Mouse (Mus musculus): ENCODE data around the gene Creld2. TPM values are rescaled to one million over a fixed set of nuclear protein-coding genes. Genes with fewer than 3 reads are reported as not detected.

The Creld2 gene
- polyA plus RNA-seq, 1 experiment from 2014 or later, result 86.1 TPM

DNA sequence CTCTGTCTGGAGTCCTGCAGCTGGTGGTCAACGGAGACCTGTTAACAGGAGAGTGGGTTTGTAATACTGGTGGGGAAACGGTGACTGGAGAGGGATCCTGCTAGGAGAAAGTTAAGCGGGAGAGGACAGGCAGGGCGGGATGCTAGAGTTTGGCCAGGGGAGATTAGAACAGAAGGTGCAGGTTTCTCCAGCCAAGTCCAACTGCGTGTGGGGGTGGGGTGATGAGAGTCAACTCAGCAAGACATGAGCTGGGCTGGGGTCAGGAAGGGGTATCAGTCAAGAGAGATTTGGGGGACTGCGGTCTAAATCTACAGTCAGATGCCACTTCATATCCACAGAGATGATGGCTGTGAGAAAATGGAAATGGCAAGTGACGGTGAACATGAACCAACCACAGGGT, 25.5 kb downstream of the Creld2 start:
- H3K9ac ChIP-seq, result no peak overlapping the region
- 91% methylated on average over 7 of the region's 7 CpGs for WGBS
- peaks cover 40% of the 10 kb centered on the region for H3K4me1 ChIP-seq
- H3K36me3 ChIP-seq, result no peaks in the 10 kb centered on the region
- no peaks in the 10 kb centered on the region for H3K9me3 ChIP-seq
- H3K27ac ChIP-seq, result no peak overlapping the region
- no peaks in the 10 kb centered on the region for H3K27me3 ChIP-seq
- no peak for ATAC-seq (ENCODE audit: low FRiP score, low read depth)
- no peak overlapping the region for H3K4me3 ChIP-seq
- no peak overlapping the region for H3K4me2 ChIP-seq (replicated peaks)

DNA sequence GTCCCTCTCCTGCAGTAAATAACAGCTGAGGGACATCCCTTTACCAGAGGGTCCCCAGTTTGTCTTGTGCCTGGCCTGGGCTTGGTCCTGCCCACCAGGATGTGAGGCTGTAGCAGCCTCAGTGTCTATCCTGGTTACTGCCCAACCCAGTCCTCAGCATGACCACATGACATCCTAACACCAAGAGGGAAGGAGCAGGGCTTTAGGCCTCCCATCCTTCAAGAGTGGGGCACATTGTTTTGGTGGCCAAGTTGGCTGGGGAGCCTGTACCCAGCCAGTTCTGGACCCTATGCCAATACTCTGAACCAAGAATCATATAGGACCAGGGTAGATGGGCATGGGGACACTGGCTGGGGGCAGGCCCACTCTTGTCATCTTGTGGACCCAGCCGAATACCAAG, 29.2 kb downstream of the Creld2 start:
- Histone ChIP-seq H3K4me3 (no peak overlapping the region), H3K4me1 (peaks cover 23% of the 10 kb centered on the region), H3K9ac (no peak overlapping the region), H3K4me2 (replicated peaks) (no peak overlapping the region), H3K27me3 (no peaks in the 10 kb centered on the region), H3K36me3 (no peaks in the 10 kb centered on the region), H3K27ac (no peak overlapping the region), H3K9me3 (no peaks in the 10 kb centered on the region)
- no peak for ATAC-seq (ENCODE audit: low FRiP score, low read depth)
- 92% methylated on average over 1 of the region's 1 CpGs for WGBS

DNA sequence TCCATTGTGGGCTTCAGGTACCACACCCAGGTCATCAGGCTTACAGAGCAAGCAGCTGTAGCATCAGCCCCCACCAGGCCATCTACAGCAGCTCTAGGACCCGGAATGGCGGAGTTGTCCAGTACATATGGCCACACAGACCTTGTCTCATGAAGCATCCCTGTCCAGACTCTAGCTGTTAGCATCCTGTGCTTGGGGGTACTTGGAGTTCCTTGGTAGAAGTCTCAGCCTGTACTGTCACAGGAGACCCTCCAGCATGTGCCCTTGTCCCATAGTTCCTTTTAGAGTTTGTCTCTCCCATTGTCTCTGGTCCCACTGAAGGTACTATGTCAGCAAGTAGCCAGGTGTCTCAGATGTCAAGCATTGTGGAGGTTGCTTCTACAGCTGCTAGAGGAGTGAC, 30.2 kb downstream of the Creld2 start:
- peaks cover 24% of the 10 kb centered on the region for H3K4me1 ChIP-seq
- no peak overlapping the region for H3K4me3 ChIP-seq
- no peak overlapping the region for H3K4me2 ChIP-seq (replicated peaks)
- no peaks in the 10 kb centered on the region for H3K27me3 ChIP-seq
- H3K36me3 ChIP-seq, result no peaks in the 10 kb centered on the region
- no peak for ATAC-seq (ENCODE audit: low FRiP score, low read depth)
- WGBS, result 86% methylated on average over 2 of the region's 2 CpGs
- H3K9me3 ChIP-seq, result no peaks in the 10 kb centered on the region
- H3K9ac ChIP-seq, result no peak overlapping the region
- no peak overlapping the region for H3K27ac ChIP-seq

DNA sequence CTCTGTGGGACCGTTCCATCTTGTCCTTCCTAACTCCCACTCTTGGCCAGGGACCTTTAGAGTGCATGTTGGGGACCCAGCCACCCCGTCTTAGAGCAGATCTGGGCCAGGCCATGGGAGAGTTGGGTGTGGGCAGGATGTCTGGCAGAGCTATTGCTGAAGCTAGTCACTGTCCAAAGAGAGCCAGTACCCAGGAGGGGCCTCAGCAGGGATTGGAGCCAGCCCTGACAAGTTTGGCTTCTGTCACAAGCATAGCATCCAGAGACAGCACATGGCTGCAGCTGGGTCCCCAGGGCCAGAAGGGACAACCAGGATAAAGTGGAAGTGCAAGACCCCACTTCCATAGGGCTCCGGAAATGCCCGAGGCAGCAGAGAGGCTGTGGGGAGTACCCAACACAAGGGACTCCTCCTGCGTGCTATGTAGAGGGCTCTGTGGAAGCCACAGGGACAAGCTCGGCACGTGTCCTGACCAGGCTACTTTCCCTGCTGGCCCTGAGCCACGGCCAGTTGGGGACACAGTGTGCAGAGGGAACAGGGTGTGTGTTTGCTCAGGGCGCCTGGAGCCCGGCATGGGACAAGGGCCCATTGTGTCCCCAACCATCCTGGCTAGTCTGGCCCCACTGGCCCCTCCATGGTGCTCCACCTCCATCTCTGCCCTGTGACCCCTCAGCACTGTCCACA, 30.8 kb downstream of the Creld2 start:
- ATAC-seq (ENCODE audit: low FRiP score, low read depth), result no peak
- Histone ChIP-seq H3K36me3 (no peaks in the 10 kb centered on the region), H3K9ac (0 out of 2 replicates have a peak overlapping the region, but pooled peaks have one; percentile 31), H3K27ac (no peak overlapping the region; the same call in 1 of the 2 replicates), H3K27me3 (no peaks in the 10 kb centered on the region), H3K9me3 (no peaks in the 10 kb centered on the region), H3K4me2 (replicated peaks) (no peak overlapping the region), H3K4me3 (no peak overlapping the region), H3K4me1 (peaks cover 31% of the 10 kb centered on the region)
- 65% methylated on average over 10 of the region's 10 CpGs for WGBS

DNA sequence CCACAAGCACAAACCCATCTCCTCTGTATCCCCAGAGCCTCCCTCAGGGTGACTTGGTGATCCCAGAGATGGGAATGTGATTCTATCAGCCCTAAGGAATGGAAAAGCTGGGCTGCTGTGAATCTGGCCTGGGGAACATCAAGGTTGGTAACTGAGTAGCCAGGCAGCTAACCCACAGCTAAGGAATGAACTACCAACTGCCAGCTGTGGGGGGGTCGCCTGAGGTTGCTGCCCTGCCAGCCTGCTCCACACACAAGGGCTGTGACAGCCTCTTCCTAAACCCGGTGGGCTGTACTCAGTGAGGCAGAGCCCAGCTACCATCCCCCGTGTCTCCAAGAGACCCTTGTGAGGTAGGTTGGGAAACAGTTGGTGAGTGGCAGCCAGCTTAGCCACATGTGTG, 31.6 kb downstream of the Creld2 start:
- 50% methylated on average over 3 of the region's 3 CpGs for WGBS
- no peak overlapping the region for H3K4me2 ChIP-seq (replicated peaks)
- no peak overlapping the region for H3K4me3 ChIP-seq
- no peak overlapping the region; the same call in 1 of the 2 replicates for H3K27ac ChIP-seq
- H3K27me3 ChIP-seq, result no peaks in the 10 kb centered on the region
- no peak overlapping the region for H3K9ac ChIP-seq
- H3K4me1 ChIP-seq, result peaks cover 38% of the 10 kb centered on the region
- H3K36me3 ChIP-seq, result no peaks in the 10 kb centered on the region
- no peak for ATAC-seq (ENCODE audit: low FRiP score, low read depth)
- no peaks in the 10 kb centered on the region for H3K9me3 ChIP-seq

DNA sequence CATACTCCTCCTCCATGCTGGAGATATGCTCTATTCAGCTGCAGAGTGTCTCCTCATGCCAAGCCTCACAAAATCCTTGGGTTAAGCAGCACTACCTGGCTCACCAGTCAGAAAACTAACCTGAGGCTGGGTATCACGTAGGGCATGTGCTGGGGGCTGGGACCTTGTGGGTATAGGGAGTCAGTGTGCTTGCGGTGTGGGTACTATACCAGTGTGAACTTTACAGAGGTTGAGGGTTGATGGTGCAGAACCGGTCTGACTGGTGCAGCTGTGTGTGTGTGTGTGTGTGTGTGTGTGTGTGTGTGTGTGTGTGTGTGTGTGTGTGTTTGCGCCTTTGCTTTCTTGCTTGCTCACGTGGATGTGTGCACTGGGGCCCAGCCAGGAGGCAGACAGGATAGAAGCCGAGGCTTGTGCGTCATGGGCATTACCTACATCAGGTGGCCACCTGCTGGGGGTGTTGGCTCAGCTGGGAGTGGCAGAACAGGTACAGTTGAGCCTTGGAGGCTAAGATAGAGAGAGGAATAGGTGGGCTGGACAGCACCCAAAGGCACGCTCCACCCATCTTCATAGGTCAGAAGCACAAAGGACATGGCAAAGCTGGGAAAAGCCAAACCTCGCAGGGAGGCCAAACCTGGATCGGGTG, 32.2 kb downstream of the Creld2 start:
- no peak overlapping the region for H3K9ac ChIP-seq

DNA sequence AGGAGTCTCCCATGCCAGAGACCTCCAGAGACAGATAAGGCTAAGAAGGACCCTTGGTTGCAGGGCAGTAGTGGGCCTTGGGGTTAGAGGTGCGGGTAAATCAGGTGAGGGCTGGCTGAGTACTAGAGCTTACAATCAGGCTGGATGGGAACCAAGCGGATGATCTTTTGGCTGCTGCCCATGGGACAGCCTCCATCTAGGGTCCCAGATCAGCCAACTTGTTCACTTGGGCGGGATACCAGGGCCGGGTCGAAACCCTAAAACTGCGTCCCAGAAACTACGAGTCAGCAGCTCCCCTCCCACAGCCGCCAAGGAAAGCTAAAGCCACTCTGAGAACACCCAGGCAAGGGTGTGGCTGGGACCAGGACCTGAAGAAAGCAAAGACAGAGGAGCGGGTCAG, 33.7 kb downstream of the Creld2 start:
- Histone ChIP-seq H3K4me2 (replicated peaks) (no peak overlapping the region), H3K4me1 (peaks cover 38% of the 10 kb centered on the region), H3K9me3 (no peaks in the 10 kb centered on the region), H3K27ac (no peak overlapping the region), H3K9ac (no peak overlapping the region), H3K4me3 (no peak overlapping the region), H3K27me3 (no peaks in the 10 kb centered on the region), H3K36me3 (no peaks in the 10 kb centered on the region)
- WGBS, result 86% methylated on average over 9 of the region's 9 CpGs
- no peak for ATAC-seq (ENCODE audit: low FRiP score, low read depth)

More for the DNA sequence above, 32.2 kb downstream of the Creld2 start:
- Histone ChIP-seq H3K9me3 (no peaks in the 10 kb centered on the region), H3K4me3 (no peak overlapping the region), H3K27me3 (no peaks in the 10 kb centered on the region), H3K27ac (no peak overlapping the region; the same call in 1 of the 2 replicates), H3K4me2 (replicated peaks) (no peak overlapping the region), H3K36me3 (no peaks in the 10 kb centered on the region), H3K4me1 (peaks cover 38% of the 10 kb centered on the region)
- no peak for ATAC-seq (ENCODE audit: low FRiP score, low read depth)
- WGBS, result 69% methylated on average over 10 of the region's 10 CpGs

DNA sequence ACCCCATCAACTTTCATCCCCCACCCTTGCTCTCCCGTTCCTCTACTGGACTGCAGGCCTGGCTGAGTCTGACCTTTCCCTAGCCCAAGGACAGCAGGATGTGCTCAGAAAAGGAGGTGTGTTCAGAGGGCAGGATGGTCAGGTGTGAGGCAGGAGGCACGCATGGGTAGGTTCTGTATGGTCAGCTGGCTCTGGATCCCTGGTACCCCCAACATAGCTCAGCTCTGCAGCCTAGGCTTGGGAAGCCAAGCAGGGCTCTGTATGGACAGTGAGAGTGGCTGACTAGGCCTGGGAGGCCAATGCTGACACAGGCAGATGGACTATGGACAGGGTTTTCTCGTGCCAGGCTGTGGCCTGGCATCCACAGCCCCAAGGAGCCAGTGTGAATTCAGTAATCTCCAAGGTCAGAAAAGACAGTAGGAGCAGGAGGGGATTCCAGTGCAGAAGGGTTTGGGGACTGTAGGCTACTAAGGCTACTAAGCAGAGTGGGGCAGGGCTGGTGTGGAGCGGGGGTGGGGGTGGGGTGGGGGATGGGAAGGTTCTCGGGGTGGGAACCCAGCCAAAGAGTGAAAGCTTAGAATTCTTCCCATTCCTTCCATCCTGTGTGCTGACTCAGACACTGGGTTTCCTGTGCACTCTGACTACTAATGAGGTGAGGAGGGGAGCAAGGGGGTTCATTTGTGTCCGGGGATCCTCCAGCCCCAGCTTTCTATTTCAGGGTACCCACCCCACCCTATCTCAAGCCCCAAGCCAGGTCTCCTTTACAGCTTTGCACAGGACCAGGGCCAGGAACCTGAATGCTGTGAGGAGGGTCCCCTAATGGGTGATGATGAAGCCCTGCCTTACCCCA, 34.9 kb downstream of the Creld2 start:
- ATAC-seq (ENCODE audit: low FRiP score, low read depth), result 0 out of 2 replicates have a peak, but pooled peaks have one; percentile 41
- no peak overlapping the region for H3K9ac ChIP-seq
- no peak overlapping the region for H3K4me3 ChIP-seq
- 54% methylated on average over 6 of the region's 6 CpGs for WGBS
- H3K4me1 ChIP-seq, result peaks cover 38% of the 10 kb centered on the region
- no peaks in the 10 kb centered on the region for H3K36me3 ChIP-seq
- no peaks in the 10 kb centered on the region for H3K27me3 ChIP-seq
- no peak overlapping the region; the same call in 1 of the 2 replicates for H3K4me2 ChIP-seq (replicated peaks)
- H3K27ac ChIP-seq, result peak overlapping the region; percentile 69
- no peaks in the 10 kb centered on the region for H3K9me3 ChIP-seq

DNA sequence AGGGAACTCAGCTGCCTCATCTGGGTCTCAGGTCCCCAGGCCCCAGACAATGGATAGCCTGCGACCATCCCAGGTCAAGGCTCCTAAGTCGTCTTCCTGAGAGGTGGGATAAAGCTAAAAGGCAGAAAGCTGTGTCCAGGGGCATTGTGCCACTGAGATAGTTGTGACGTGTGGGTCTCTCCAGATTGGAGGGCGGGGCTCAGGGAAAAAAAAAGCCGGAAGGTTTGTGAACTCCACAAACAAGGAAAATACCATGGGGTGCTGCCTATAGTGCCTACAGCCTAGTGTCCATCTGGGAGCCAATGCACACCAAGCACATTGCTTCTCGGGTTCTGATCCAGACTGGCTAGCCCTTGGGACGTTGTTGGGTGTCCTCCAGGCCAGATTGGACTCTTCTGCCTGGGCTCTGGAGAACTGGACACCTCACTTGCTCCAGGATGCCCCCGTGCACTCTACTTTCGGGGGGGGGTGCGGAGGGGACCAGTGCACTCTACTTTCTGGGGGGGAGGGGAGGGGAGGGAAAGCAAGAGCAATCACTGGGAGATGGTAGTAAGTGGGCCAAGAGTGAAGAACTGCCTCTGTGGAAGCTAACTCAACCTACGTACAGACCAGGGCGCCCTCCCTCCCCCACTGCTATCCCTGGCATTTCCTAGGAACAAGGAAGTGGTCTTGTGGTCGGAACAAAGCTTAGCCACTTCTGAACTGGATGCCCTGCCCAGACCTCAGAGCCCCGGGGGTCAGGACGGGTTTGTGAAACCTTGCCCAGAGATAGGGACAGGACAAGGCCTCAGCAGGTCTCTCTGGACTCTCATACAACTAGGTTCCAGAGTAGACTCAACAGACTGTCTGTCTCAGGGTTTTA, 35.8 kb downstream of the Creld2 start:
- no peaks in the 10 kb centered on the region for H3K9me3 ChIP-seq
- H3K27me3 ChIP-seq, result no peaks in the 10 kb centered on the region
- no peaks in the 10 kb centered on the region for H3K36me3 ChIP-seq
- peaks cover 32% of the 10 kb centered on the region for H3K4me1 ChIP-seq
- peak overlapping the region; percentile 69 for H3K27ac ChIP-seq
- H3K9ac ChIP-seq, result 0 out of 2 replicates have a peak overlapping the region, but pooled peaks have one; percentile 19
- no peak overlapping the region for H3K4me3 ChIP-seq
- ATAC-seq (ENCODE audit: low FRiP score, low read depth), result no peak
- WGBS, result 76% methylated on average over 15 of the region's 15 CpGs
- no peak overlapping the region; the same call in 1 of the 2 replicates for H3K4me2 ChIP-seq (replicated peaks)

DNA sequence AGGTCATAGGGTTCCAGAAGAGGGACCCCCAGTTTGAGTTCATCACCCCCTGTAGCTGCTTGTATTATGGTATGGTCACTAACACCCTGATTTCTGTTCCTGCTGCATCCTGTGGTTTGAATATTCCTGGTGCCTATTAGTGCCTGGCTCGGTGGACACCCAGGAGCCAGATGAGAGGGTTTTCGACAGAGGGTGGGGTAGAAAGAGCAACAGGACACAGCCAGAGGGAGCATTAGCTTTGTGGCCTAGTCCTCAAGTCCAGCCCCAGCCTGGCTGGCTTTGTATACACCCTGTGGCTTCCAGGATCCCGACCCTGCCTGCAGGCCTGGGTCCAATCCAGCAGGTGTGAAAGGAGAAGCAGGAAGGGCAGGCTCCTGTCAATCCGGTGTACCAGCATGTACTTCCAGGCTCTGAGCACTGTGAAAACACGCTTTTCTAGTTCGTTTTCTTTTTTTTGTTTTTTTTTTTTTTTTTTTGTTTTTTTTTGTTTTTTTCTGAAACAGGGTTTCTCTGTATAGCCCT, 36.5 kb downstream of the Creld2 start:
- H3K36me3 ChIP-seq, result no peaks in the 10 kb centered on the region
- no peak overlapping the region for H3K4me2 ChIP-seq (replicated peaks)
- 65% methylated on average over 6 of the region's 6 CpGs for WGBS
- H3K9ac ChIP-seq, result 0 out of 2 replicates have a peak overlapping the region, but pooled peaks have one; percentile 19
- ATAC-seq (ENCODE audit: low FRiP score, low read depth), result no peak
- no peaks in the 10 kb centered on the region for H3K27me3 ChIP-seq
- no peak overlapping the region; the same call in 1 of the 2 replicates for H3K27ac ChIP-seq
- H3K9me3 ChIP-seq, result no peaks in the 10 kb centered on the region
- peaks cover 27% of the 10 kb centered on the region for H3K4me1 ChIP-seq
- no peak overlapping the region for H3K4me3 ChIP-seq

DNA sequence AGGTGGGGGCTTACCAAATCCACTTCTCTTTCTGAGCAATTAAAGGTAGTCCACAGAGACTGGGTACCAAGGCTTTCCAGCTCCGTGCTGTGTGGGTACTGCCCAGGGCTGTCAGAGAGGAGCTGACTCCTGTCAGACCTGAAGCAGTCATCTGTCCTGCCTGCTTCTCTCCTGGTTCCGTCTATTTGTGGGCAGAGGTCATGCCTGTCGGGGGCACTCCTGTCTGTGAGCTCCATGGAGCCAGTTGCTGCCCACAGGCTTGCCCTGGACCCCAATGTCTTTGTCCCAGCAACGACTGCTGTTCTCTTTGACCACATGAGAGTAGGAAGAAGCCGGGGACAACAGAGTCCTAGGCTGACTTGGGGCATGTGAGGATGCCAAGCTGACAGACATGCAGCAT, 37.2 kb downstream of the Creld2 start:
- H3K27me3 ChIP-seq, result no peaks in the 10 kb centered on the region
- no peaks in the 10 kb centered on the region for H3K36me3 ChIP-seq
- peaks cover 28% of the 10 kb centered on the region for H3K4me1 ChIP-seq
- no peak overlapping the region for H3K27ac ChIP-seq
- ATAC-seq (ENCODE audit: low FRiP score, low read depth), result no peak
- no peak overlapping the region; the same call in 1 of the 2 replicates for H3K9ac ChIP-seq
- H3K4me2 ChIP-seq (replicated peaks), result no peak overlapping the region
- no peak overlapping the region for H3K4me3 ChIP-seq
- no peaks in the 10 kb centered on the region for H3K9me3 ChIP-seq
- 88% methylated on average over 5 of the region's 5 CpGs for WGBS

Data from limb, embryonic 13.5 days (tissue).